In genomic region chr10:42618291-42618690, GRCm38 (mm10) we compare ENCODE assay signal across 29 mouse cellular contexts. TPM values are rescaled to one million over a fixed set of nuclear protein-coding genes. Genes with fewer than 3 reads are reported as not detected.
A peak's percentile ranks its signal among the peaks of the same experiment; 100 is the strongest.
DNase-seq lines count a peak whose midpoint lies in the region; ATAC-seq and TF ChIP-seq lines count a peak whose summit lies in the region.
"Had no signal": no experiment of that assay in that cellular context is flagged by ENCODE, and none has a peak within 500 bp of the region (broad histone marks: within the 10 kb centered on the region; RNA-seq: fewer than 3 reads in every experiment).

No protein-coding gene starts in this region.

- no peak overlapping the region for H3K4me2 ChIP-seq in forebrain, embryonic 11.5 days (ENCODE audit: low read depth, low read length, severe bottlenecking)
- H3K4me2 ChIP-seq in forebrain, embryonic 13.5 days = no peak overlapping the region
- no peak overlapping the region for H3K4me2 ChIP-seq in midbrain, embryonic 12.5 days (replicated peaks)
- H3K4me2 ChIP-seq in midbrain, embryonic 16.5 days (ENCODE audit: low read length) = no peak overlapping the region
- H3K4me2 ChIP-seq: embryonic facial prominence, embryonic 12.5 days; embryonic facial prominence, embryonic 15.5 days; heart, embryonic 12.5 days; heart, embryonic 15.5 days; hindbrain, embryonic 13.5 days; intestine, embryonic 15.5 days had no signal

- no peak overlapping the region for H3K27ac ChIP-seq in forebrain, embryonic 11.5 days (ENCODE audit: low read depth, low read length)
- no peak overlapping the region for H3K27ac ChIP-seq in forebrain, embryonic 13.5 days
- no peak overlapping the region for H3K27ac ChIP-seq in midbrain, embryonic 12.5 days (replicated peaks)
- H3K27ac ChIP-seq in midbrain, embryonic 16.5 days (ENCODE audit: low read length) = no peak overlapping the region
- H3K27ac ChIP-seq: embryonic facial prominence, embryonic 12.5 days; embryonic facial prominence, embryonic 15.5 days; heart, embryonic 15.5 days; hindbrain, embryonic 10.5 days; hindbrain, embryonic 13.5 days; intestine, embryonic 15.5 days had no signal

- H3K27me3 ChIP-seq in forebrain, embryonic 11.5 days (ENCODE audit: control insufficient read depth, insufficient read depth, low read length) = no peaks in the 10 kb centered on the region; the same call in none of the 2 replicates
- H3K27me3 ChIP-seq in forebrain, embryonic 13.5 days = peaks cover 5% of the 10 kb centered on the region; the same call in 1 of the 2 replicates
- peaks cover 76% of the 10 kb centered on the region for H3K27me3 ChIP-seq in midbrain, embryonic 12.5 days
- peaks cover 29% of the 10 kb centered on the region for H3K27me3 ChIP-seq in midbrain, embryonic 16.5 days (ENCODE audit: control insufficient read depth, insufficient read depth, low read depth, low read length)
- H3K27me3 ChIP-seq: Patski had no signal

- no peak overlapping the region for H3K4me3 ChIP-seq in forebrain, embryonic 11.5 days (ENCODE audit: low read depth, low read length)
- H3K4me3 ChIP-seq in forebrain, embryonic 13.5 days = no peak overlapping the region
- H3K4me3 ChIP-seq in midbrain, embryonic 12.5 days = no peak overlapping the region
- no peak overlapping the region for H3K4me3 ChIP-seq in midbrain, embryonic 16.5 days (ENCODE audit: low read depth, low read length)
- H3K4me3 ChIP-seq: embryonic facial prominence, embryonic 12.5 days; embryonic facial prominence, embryonic 15.5 days; erythroblast, embryonic 14.5 days; heart, embryonic 12.5 days; heart, embryonic 15.5 days; hindbrain, embryonic 10.5 days; hindbrain, embryonic 13.5 days; intestine, embryonic 15.5 days had no signal

- H3K9ac ChIP-seq in forebrain, embryonic 11.5 days (ENCODE audit: low read length) = peak overlapping the region; percentile 23; the same call in 1 of the 2 replicates
- no peak overlapping the region for H3K9ac ChIP-seq in forebrain, embryonic 13.5 days
- 0 out of 2 replicates have a peak overlapping the region, but pooled peaks have one; percentile 16 for H3K9ac ChIP-seq in midbrain, embryonic 12.5 days (replicated peaks)
- no peak overlapping the region for H3K9ac ChIP-seq in midbrain, embryonic 16.5 days (ENCODE audit: low read depth, low read length)
- H3K9ac ChIP-seq: embryonic facial prominence, embryonic 12.5 days; embryonic facial prominence, embryonic 15.5 days; heart, embryonic 12.5 days; heart, embryonic 15.5 days; hindbrain, embryonic 13.5 days; intestine, embryonic 15.5 days had no signal

- no peak for TF ChIP-seq POLR2A in brain, embryonic 14.5 days (IDR thresholded peaks at IDR 0.05; ENCODE audit: borderline replicate concordance, extremely low read depth, insufficient read depth, insufficient read length, poor library complexity, severe bottlenecking)

- WGBS in forebrain, embryonic 11.5 days = 30% methylated on average over 2 of the region's 2 CpGs
- 12% methylated on average over 2 of the region's 2 CpGs for WGBS in forebrain, embryonic 13.5 days
- 47% methylated on average over 2 of the region's 2 CpGs for WGBS in midbrain, embryonic 12.5 days
- WGBS in midbrain, embryonic 16.5 days = 29% methylated on average over 2 of the region's 2 CpGs

- no peaks in the 10 kb centered on the region for H3K36me3 ChIP-seq in forebrain, embryonic 11.5 days (ENCODE audit: control insufficient read depth, insufficient read depth, low read length)
- no peaks in the 10 kb centered on the region for H3K36me3 ChIP-seq in forebrain, embryonic 13.5 days (ENCODE audit: poor library complexity, severe bottlenecking)
- H3K36me3 ChIP-seq in midbrain, embryonic 12.5 days = no peaks in the 10 kb centered on the region
- no peaks in the 10 kb centered on the region for H3K36me3 ChIP-seq in midbrain, embryonic 16.5 days (ENCODE audit: control insufficient read depth, insufficient read depth, low read length)
- H3K36me3 ChIP-seq: embryonic facial prominence, embryonic 12.5 days; embryonic facial prominence, embryonic 15.5 days; heart, embryonic 12.5 days; heart, embryonic 15.5 days; hindbrain, embryonic 10.5 days; hindbrain, embryonic 13.5 days; intestine, embryonic 15.5 days had no signal

- no peak for DNase-seq in forebrain, embryonic 11.5 days (ENCODE audit: low spot score)
- DNase-seq in brain, embryonic 14.5 days (ENCODE audit: low read depth) = peak; percentile 46
- DNase-seq in lung, postnatal 36 days = no peak
- DNase-seq: adrenal gland, postnatal 10 days; adrenal gland, postnatal 36 days; B cell, adult 2 months; cerebellum, adult 11 months; cerebellum, adult 2 months; cerebellum, adult 9-11 months; cerebellum, postnatal 25 days; gastrocnemius, postnatal 25 days; heart, adult 18-20 months; heart, postnatal 10 days; heart, postnatal 36 days; kidney, adult 11 months had no signal

- H3K9me3 ChIP-seq in forebrain, embryonic 11.5 days (ENCODE audit: control insufficient read depth, low read length) = no peaks in the 10 kb centered on the region
- H3K9me3 ChIP-seq in forebrain, embryonic 13.5 days (replicated peaks) = no peaks in the 10 kb centered on the region
- H3K9me3 ChIP-seq in midbrain, embryonic 12.5 days = no peaks in the 10 kb centered on the region
- no peaks in the 10 kb centered on the region for H3K9me3 ChIP-seq in midbrain, embryonic 16.5 days (replicated peaks; ENCODE audit: control insufficient read depth, low read length, poor library complexity, severe bottlenecking)
- H3K9me3 ChIP-seq: embryonic facial prominence, embryonic 12.5 days; embryonic facial prominence, embryonic 15.5 days; heart, embryonic 12.5 days; heart, embryonic 15.5 days; hindbrain, embryonic 13.5 days; intestine, embryonic 15.5 days had no signal

- H3K4me1 ChIP-seq in forebrain, embryonic 11.5 days (replicated peaks; ENCODE audit: control insufficient read depth, insufficient read depth, low read length) = peaks cover 22% of the 10 kb centered on the region
- H3K4me1 ChIP-seq in forebrain, embryonic 13.5 days = peaks cover 42% of the 10 kb centered on the region
- H3K4me1 ChIP-seq in midbrain, embryonic 12.5 days = peaks cover 34% of the 10 kb centered on the region
- peaks cover 7% of the 10 kb centered on the region for H3K4me1 ChIP-seq in midbrain, embryonic 16.5 days (ENCODE audit: control insufficient read depth, insufficient read depth, low read length)

- TF ChIP-seq CTCF in brain, embryonic 14.5 days (IDR thresholded peaks at IDR 0.05; ENCODE audit: borderline replicate concordance, extremely low read depth, insufficient read depth, insufficient read length) = no peak

- no peak for ATAC-seq in forebrain, embryonic 11.5 days (replicated peaks; ENCODE audit: low FRiP score)
- no peak for ATAC-seq in forebrain, embryonic 13.5 days
- no peak for ATAC-seq in midbrain, embryonic 12.5 days (ENCODE audit: low FRiP score, low read depth)
- no peak for ATAC-seq in midbrain, embryonic 16.5 days
- ATAC-seq: hindbrain, embryonic 16.5 days; intestine, embryonic 15.5 days; Patski had no signal

RNA-seq across cellular contexts. Expression of gene Ostm1, which starts 34.7 kb away (rescaled TPM):
- 54.6 and 59.0 TPM in 2 replicates for polyA plus RNA-seq in forebrain, embryonic 11.5 days (2014; fragmentation: Nextera tagmentation; extraction: Ambion mirVana)
- 57.1 and 63.2 TPM in 2 replicates for polyA plus RNA-seq in forebrain, embryonic 13.5 days (2015; fragmentation: Nextera tagmentation; extraction: Ambion mirVana)
- polyA plus RNA-seq in midbrain, embryonic 12.5 days (2016; fragmentation: Nextera tagmentation; extraction: Ambion mirVana) = 35.4 and 40.1 TPM in 2 replicates
- 39.9 and 43.7 TPM in 2 replicates for polyA plus RNA-seq in midbrain, embryonic 16.5 days (2015; fragmentation: Nextera tagmentation; extraction: Ambion mirVana)
- 29.2 and 37.4 TPM in 2 replicates for polyA plus RNA-seq in brain, embryonic 14.5 days (2012; rRNA removed)

RNA-seq across cellular contexts. Expression of gene Nr2e1, which starts 34.9 kb away (rescaled TPM):
- 117 and 119 TPM in 2 replicates for polyA plus RNA-seq in forebrain, embryonic 11.5 days (2014; fragmentation: Nextera tagmentation; extraction: Ambion mirVana)
- 71.0 and 77.0 TPM in 2 replicates for polyA plus RNA-seq in forebrain, embryonic 13.5 days (2015; fragmentation: Nextera tagmentation; extraction: Ambion mirVana)
- 35.2 and 46.5 TPM in 2 replicates for polyA plus RNA-seq in midbrain, embryonic 12.5 days (2016; fragmentation: Nextera tagmentation; extraction: Ambion mirVana)
- polyA plus RNA-seq in midbrain, embryonic 16.5 days (2015; fragmentation: Nextera tagmentation; extraction: Ambion mirVana) = 5.2 and 5.6 TPM in 2 replicates
- polyA plus RNA-seq in brain, embryonic 14.5 days (2012; rRNA removed) = 14.6 and 34.7 TPM in 2 replicates
- polyA plus RNA-seq: erythroblast, embryonic 14.5 days; gonadal fat pad, adult 2 months; heart, embryonic 15.5 days; intestine, embryonic 15.5 days; Patski had no signal

Comparison
In these comparisons a context has a peak if more than half of its experiments do, and no peak if none do; other contexts are left out.
1. H3K9ac ChIP-seq: peak in forebrain, embryonic 11.5 days (single experiment) and midbrain, embryonic 12.5 days (single experiment); none in forebrain, embryonic 13.5 days (single experiment) and midbrain, embryonic 16.5 days (single experiment).